ENCODE assay signal across 25 mouse cellular contexts in genomic region chr17:67581839-67582238, GRCm38 (mm10). TPM values are rescaled to one million over a fixed set of nuclear protein-coding genes. Genes with fewer than 3 reads are reported as not detected.
DNase-seq lines count a peak whose midpoint lies in the region; ATAC-seq and TF ChIP-seq lines count a peak whose summit lies in the region.
"Had no signal": no experiment of that assay in that cellular context is flagged by ENCODE, and none has a peak within 500 bp of the region (broad histone marks: within the 10 kb centered on the region; RNA-seq: fewer than 3 reads in every experiment).

No protein-coding gene starts in this region.

- ATAC-seq in kidney, postnatal 0 days (replicated peaks; ENCODE audit: low FRiP score, low read depth) = no peak
- ATAC-seq in kidney, embryonic 15.5 days (replicated peaks; ENCODE audit: low FRiP score) = no peak
- no peak for ATAC-seq in lung, postnatal 0 days
- ATAC-seq in stomach, postnatal 0 days (ENCODE audit: low FRiP score, low TSS enrichment) = no peak
- ATAC-seq: activated CD4-positive, CD25-positive, alpha-beta regulatory T cell, adult 4 months; forebrain, embryonic 15.5 days; hindbrain, embryonic 16.5 days; Patski had no signal

- H3K27ac ChIP-seq in heart, adult 2 months = no peak overlapping the region
- H3K27ac ChIP-seq in kidney, postnatal 0 days = no peak overlapping the region
- no peak overlapping the region for H3K27ac ChIP-seq in kidney, embryonic 15.5 days
- no peak overlapping the region for H3K27ac ChIP-seq in lung, postnatal 0 days (ENCODE audit: low read length)
- no peak overlapping the region for H3K27ac ChIP-seq in stomach, postnatal 0 days (replicated peaks)
- H3K27ac ChIP-seq: embryonic facial prominence, embryonic 12.5 days; forebrain, embryonic 15.5 days; hindbrain, embryonic 12.5 days had no signal

- H3K4me3 ChIP-seq in heart, adult 2 months = no peak overlapping the region
- no peak overlapping the region for H3K4me3 ChIP-seq in kidney, postnatal 0 days (replicated peaks; ENCODE audit: low read depth, low read length)
- no peak overlapping the region for H3K4me3 ChIP-seq in kidney, embryonic 15.5 days (replicated peaks)
- H3K4me3 ChIP-seq in lung, postnatal 0 days (ENCODE audit: low read depth, low read length) = no peak overlapping the region
- H3K4me3 ChIP-seq in stomach, postnatal 0 days (ENCODE audit: low read depth, low read length) = no peak overlapping the region
- H3K4me3 ChIP-seq: embryonic facial prominence, embryonic 12.5 days; forebrain, embryonic 15.5 days; hindbrain, embryonic 12.5 days had no signal

- intact Hi-C loops in heart, adult 2 months (cut with DNase I) = no loop called here

- H3K27me3 ChIP-seq in heart, adult 2 months (ENCODE audit: control insufficient read depth, insufficient read depth, low read length) = no peaks in the 10 kb centered on the region
- H3K27me3 ChIP-seq in kidney, postnatal 0 days (ENCODE audit: insufficient read depth, low read length) = no peaks in the 10 kb centered on the region
- H3K27me3 ChIP-seq in kidney, embryonic 15.5 days = no peaks in the 10 kb centered on the region
- H3K27me3 ChIP-seq in lung, postnatal 0 days (replicated peaks; ENCODE audit: insufficient read depth, low read length) = no peaks in the 10 kb centered on the region
- H3K27me3 ChIP-seq in stomach, postnatal 0 days (ENCODE audit: control insufficient read depth, insufficient read depth, low read length) = no peaks in the 10 kb centered on the region
- H3K27me3 ChIP-seq: CH12.LX; embryonic facial prominence, embryonic 12.5 days; forebrain, embryonic 15.5 days; hindbrain, embryonic 12.5 days had no signal

- no peak overlapping the region for H3K9ac ChIP-seq in heart, adult 2 months (ENCODE audit: low read depth, low read length)
- H3K9ac ChIP-seq in kidney, postnatal 0 days (ENCODE audit: low read depth, low read length) = no peak overlapping the region
- H3K9ac ChIP-seq in kidney, embryonic 15.5 days = no peak overlapping the region
- H3K9ac ChIP-seq in lung, postnatal 0 days (replicated peaks; ENCODE audit: low read depth) = no peak overlapping the region
- no peak overlapping the region for H3K9ac ChIP-seq in stomach, postnatal 0 days (ENCODE audit: low read length)
- H3K9ac ChIP-seq: embryonic facial prominence, embryonic 12.5 days; forebrain, embryonic 15.5 days; hindbrain, embryonic 12.5 days had no signal

- H3K36me3 ChIP-seq in heart, adult 2 months (ENCODE audit: control insufficient read depth, insufficient read depth, low read length) = no peaks in the 10 kb centered on the region
- H3K36me3 ChIP-seq in kidney, postnatal 0 days (ENCODE audit: insufficient read depth, low read length) = no peaks in the 10 kb centered on the region
- H3K36me3 ChIP-seq in kidney, embryonic 15.5 days = no peaks in the 10 kb centered on the region
- H3K36me3 ChIP-seq in lung, postnatal 0 days (ENCODE audit: insufficient read depth, low read length) = no peaks in the 10 kb centered on the region
- no peaks in the 10 kb centered on the region for H3K36me3 ChIP-seq in stomach, postnatal 0 days (ENCODE audit: control insufficient read depth, insufficient read depth, low read length)
- H3K36me3 ChIP-seq: embryonic facial prominence, embryonic 12.5 days; forebrain, embryonic 15.5 days; hindbrain, embryonic 12.5 days had no signal

- no peak for DNase-seq in heart, adult 2 months
- no peak for DNase-seq in heart, adult 8-10 months (ENCODE audit: low spot score)
- no peak for DNase-seq in kidney, postnatal 0 days (ENCODE audit: low spot score)
- no peak for DNase-seq in lung, postnatal 0 days (ENCODE audit: low spot score)
- no peak for DNase-seq in lung, postnatal 36 days
- no peak for DNase-seq in stomach, postnatal 0 days (ENCODE audit: low spot score)
- DNase-seq: adrenal gland, postnatal 14 days; cerebellum, adult 11-12 months; cerebellum, adult 9-10 months; cerebellum, postnatal 25 days; gastrocnemius, postnatal 10 days; heart, postnatal 36 days had no signal

- no peak for TF ChIP-seq EP300 in heart, adult 2 months (IDR thresholded peaks at IDR 0.05; ENCODE audit: insufficient read depth, low read depth, low read length)
- TF ChIP-seq EP300 in lung, postnatal 0 days (IDR thresholded peaks at IDR 0.05) = no peak
- TF ChIP-seq EP300 in stomach, postnatal 0 days (optimal IDR thresholded peaks at IDR 0.05) = no peak

- peaks cover 8% of the 10 kb centered on the region for H3K4me1 ChIP-seq in heart, adult 2 months (ENCODE audit: control insufficient read depth, insufficient read depth, low read length)
- H3K4me1 ChIP-seq in kidney, postnatal 0 days (replicated peaks; ENCODE audit: insufficient read depth, low read length) = no peaks in the 10 kb centered on the region
- peaks cover 9% of the 10 kb centered on the region for H3K4me1 ChIP-seq in kidney, embryonic 15.5 days
- 0 out of 2 replicates have a peak, but pooled peaks cover 4% of the 10 kb centered on the region for H3K4me1 ChIP-seq in lung, postnatal 0 days (ENCODE audit: insufficient read depth, low read depth, low read length)
- no peaks in the 10 kb centered on the region for H3K4me1 ChIP-seq in stomach, postnatal 0 days (replicated peaks; ENCODE audit: control insufficient read depth, insufficient read depth)
- H3K4me1 ChIP-seq: embryonic facial prominence, embryonic 12.5 days; forebrain, embryonic 15.5 days; hindbrain, embryonic 12.5 days had no signal

- no peaks in the 10 kb centered on the region for H3K9me3 ChIP-seq in kidney, postnatal 0 days (replicated peaks; ENCODE audit: low read length)
- H3K9me3 ChIP-seq in kidney, embryonic 15.5 days (replicated peaks) = 0 out of 2 replicates have a peak, but pooled peaks cover 4% of the 10 kb centered on the region
- no peaks in the 10 kb centered on the region for H3K9me3 ChIP-seq in lung, postnatal 0 days (ENCODE audit: low read length)
- H3K9me3 ChIP-seq in stomach, postnatal 0 days (ENCODE audit: control insufficient read depth, low read length) = no peaks in the 10 kb centered on the region
- H3K9me3 ChIP-seq: embryonic facial prominence, embryonic 12.5 days; forebrain, embryonic 15.5 days; hindbrain, embryonic 12.5 days had no signal

- no peak for TF ChIP-seq POLR2A in heart, adult 2 months (IDR thresholded peaks at IDR 0.05; ENCODE audit: insufficient read depth, low read depth, low read length)

- 58% methylated on average over 5 of the region's 5 CpGs for WGBS in heart, adult 2 months
- 75% methylated on average over 5 of the region's 5 CpGs for WGBS in kidney, postnatal 0 days
- WGBS in kidney, embryonic 15.5 days = 71% methylated on average over 5 of the region's 5 CpGs
- 62% methylated on average over 5 of the region's 5 CpGs for WGBS in lung, postnatal 0 days
- 76% methylated on average over 5 of the region's 5 CpGs for WGBS in stomach, postnatal 0 days

- peak; percentile 53 for TF ChIP-seq CTCF in heart, adult 2 months (IDR thresholded peaks at IDR 0.05)
- TF ChIP-seq CTCF in kidney, postnatal 0 days (IDR thresholded peaks at IDR 0.05; ENCODE audit: low read depth) = peak; percentile 51
- peak; percentile 34; the same call in 1 of the 2 replicates for TF ChIP-seq CTCF in lung, postnatal 0 days (IDR thresholded peaks at IDR 0.05)
- peak; percentile 38; the same call in 1 of the 2 replicates for TF ChIP-seq CTCF in stomach, postnatal 0 days (IDR thresholded peaks at IDR 0.05; ENCODE audit: low read depth)

- H3K79me2 ChIP-seq in heart, adult 2 months (replicated peaks; ENCODE audit: control insufficient read depth, insufficient read depth, low read length) = no peaks in the 10 kb centered on the region; the same call in 1 of the 2 replicates

- no peak overlapping the region for H3K4me2 ChIP-seq in kidney, postnatal 0 days (ENCODE audit: low read length)
- no peak overlapping the region for H3K4me2 ChIP-seq in kidney, embryonic 15.5 days
- no peak overlapping the region for H3K4me2 ChIP-seq in lung, postnatal 0 days (replicated peaks; ENCODE audit: low read depth, low read length)
- no peak overlapping the region for H3K4me2 ChIP-seq in stomach, postnatal 0 days (replicated peaks; ENCODE audit: low read depth)
- H3K4me2 ChIP-seq: embryonic facial prominence, embryonic 12.5 days; forebrain, embryonic 15.5 days; heart, embryonic 11.5 days; hindbrain, embryonic 12.5 days had no signal

RNA-seq across cellular contexts. Expression of gene Lrrc30, which starts 50.7 kb away (rescaled TPM):
- under 1 TPM; 0.37 to 0.41 TPM for total RNA-seq in heart, adult 2 months (2021)
- 0.25 and 0.73 TPM in 2 replicates for polyA plus RNA-seq in heart, adult 2 months (2012; rRNA removed)
- total RNA-seq in heart, adult 8-10 months (2022) = under 1 TPM; 0.28 to 0.60 (median 0.43) TPM
- polyA plus RNA-seq in kidney, postnatal 0 days (2015; fragmentation: Nextera tagmentation; extraction: Ambion mirVana) = not detected in 2 replicates
- 0.36 TPM in 1 of 2 replicates, not detected in the other for polyA plus RNA-seq in kidney, embryonic 15.5 days (2015; fragmentation: Nextera tagmentation; extraction: Ambion mirVana)
- polyA plus RNA-seq in lung, postnatal 0 days (2015; fragmentation: Nextera tagmentation; extraction: Ambion mirVana) = not detected in 2 replicates
- not detected in 2 replicates for polyA plus RNA-seq in stomach, postnatal 0 days (2015; fragmentation: Nextera tagmentation; extraction: Ambion mirVana)
- total RNA-seq: CH12.LX had no signal
- polyA plus RNA-seq: activated CD4-positive, CD25-positive, alpha-beta regulatory T cell, adult 4 months; cortical plate, adult 2 months; forebrain, embryonic 11.5 days; forebrain, embryonic 15.5 days; gonadal fat pad, adult 2 months; heart, embryonic 11.5 days; heart, embryonic 16.5 days; hindbrain, embryonic 12.5 days; hindbrain, embryonic 16.5 days; Patski had no signal
